Mouse (Mus musculus) embryonic facial prominence, embryonic 14.5 days (tissue): Measurements from ENCODE around the gene Ano3. TPM values are rescaled to one million over a fixed set of nuclear protein-coding genes. Genes with fewer than 3 reads are reported as not detected.

ENCODE experiments used
- ATAC-seq: fragments of 200-750 bp; cut with Nextera tagmentation; 2 replicates; pipeline ENCODE4 v1.8.0; 2017; ENCODE audit warnings: low read depth, moderate number of reproducible peaks, moderate TSS enrichment
- DNase-seq: peaks from one replicate; pipeline ENCODE4 v3.0.0-alpha.2; 2015; ENCODE audit warnings: low spot score
- H3K27ac ChIP-seq: fragments of 300-500 bp; sonication (generic); replicated peaks from 2 replicates; pipeline ENCODE4 v1.5.1; 2014; ENCODE audit warnings: low read depth, mild to moderate bottlenecking, low read length, moderate library complexity
- H3K27me3 ChIP-seq: fragments of 300-500 bp; sonication (generic); replicated peaks from 2 replicates; pipeline ENCODE4 v1.6.1; 2014; ENCODE audit warnings: low read length; ENCODE audit not compliant: control insufficient read depth, insufficient read depth
- H3K36me3 ChIP-seq: fragments of 300-500 bp; sonication (generic); 2 replicates; pipeline ENCODE4 v1.6.1; 2014; ENCODE audit warnings: low read length, mixed read lengths; ENCODE audit not compliant: control insufficient read depth, insufficient read depth
- H3K4me1 ChIP-seq: fragments of 300-500 bp; sonication (generic); 2 replicates; pipeline ENCODE4 v1.6.1; 2014; ENCODE audit warnings: antibody characterized with exemption, low read length; ENCODE audit not compliant: control insufficient read depth, insufficient read depth
- H3K4me2 ChIP-seq: fragments of 300-500 bp; sonication (generic); 2 replicates; pipeline ENCODE4 v1.6.1; 2014; ENCODE audit warnings: low read depth, mild to moderate bottlenecking, low read length, moderate library complexity, mixed read lengths
- H3K4me3 ChIP-seq: fragments of 300-500 bp; sonication (generic); 2 replicates; pipeline ENCODE4 v1.5.1; 2014; ENCODE audit warnings: low read depth, mild to moderate bottlenecking, low read length
- H3K9ac ChIP-seq: fragments of 300-500 bp; sonication (generic); 2 replicates; pipeline ENCODE4 v1.6.1; 2014; ENCODE audit warnings: low read depth, mild to moderate bottlenecking, low read length, moderate library complexity, mixed read lengths
- H3K9me3 ChIP-seq: fragments of 300-500 bp; sonication (generic); 2 replicates; pipeline ENCODE4 v1.6.1; 2016; ENCODE audit warnings: low read length; ENCODE audit not compliant: control insufficient read depth
- WGBS: fragments of 180-500 bp; shearing (Covaris S2); extraction: QIAGEN DNeasy Blood & Tissue Kit; methylation state at CpG from one replicate; pipeline ENCODE4 v1.1.7; 2014; 5-methylcytosine and 5-hydroxymethylcytosine counted together
- polyA plus RNA-seq: library from polyadenylated mRNA; unstranded; fragments of >200 nt; fragmentation: Nextera tagmentation; extraction: Ambion mirVana; gene quantifications from 2 replicates; pipeline ENCODE4 v1.2.1, GENCODE M21; 2014

Gene Ano3
- polyA plus RNA-seq, 1 experiment from 2014 or later, result 0.78 TPM

- no peaks in the 10 kb centered on the region for H3K36me3 ChIP-seq
- H3K27me3 ChIP-seq, result no peaks in the 10 kb centered on the region
- no peaks in the 10 kb centered on the region for H3K9me3 ChIP-seq
- WGBS, result 62% methylated on average over 3 of the region's 3 CpGs
- H3K4me2 ChIP-seq, result peak overlapping the region; percentile 61
- DNase-seq, result no peak
- no peaks in the 10 kb centered on the region for H3K4me1 ChIP-seq
- no peak for ATAC-seq
- H3K9ac ChIP-seq, result no peak overlapping the region
- peak overlapping the region; percentile 32 for H3K4me3 ChIP-seq
- no peak overlapping the region for H3K27ac ChIP-seq
Measured at GRCm38 (mm10) chr2:110950432-110950803, 305 bp downstream of the Ano3 start.

GRCm38 (mm10) chr2:110949679-110950431 lies 868 bp downstream of the Ano3 start:
- Histone ChIP-seq H3K9ac (0 out of 2 replicates have a peak overlapping the region, but pooled peaks have one; percentile 27), H3K27ac (no peak overlapping the region), H3K4me3 (peak overlapping the region; percentile 32), H3K9me3 (no peaks in the 10 kb centered on the region), H3K36me3 (no peaks in the 10 kb centered on the region), H3K4me1 (no peaks in the 10 kb centered on the region), H3K27me3 (no peaks in the 10 kb centered on the region), H3K4me2 (peak overlapping the region; percentile 61)
- WGBS, result 7% methylated on average over 20 of the region's 20 CpGs
- ATAC-seq, result peak; percentile 93
- DNase-seq, result peak; percentile 63

DNA sequence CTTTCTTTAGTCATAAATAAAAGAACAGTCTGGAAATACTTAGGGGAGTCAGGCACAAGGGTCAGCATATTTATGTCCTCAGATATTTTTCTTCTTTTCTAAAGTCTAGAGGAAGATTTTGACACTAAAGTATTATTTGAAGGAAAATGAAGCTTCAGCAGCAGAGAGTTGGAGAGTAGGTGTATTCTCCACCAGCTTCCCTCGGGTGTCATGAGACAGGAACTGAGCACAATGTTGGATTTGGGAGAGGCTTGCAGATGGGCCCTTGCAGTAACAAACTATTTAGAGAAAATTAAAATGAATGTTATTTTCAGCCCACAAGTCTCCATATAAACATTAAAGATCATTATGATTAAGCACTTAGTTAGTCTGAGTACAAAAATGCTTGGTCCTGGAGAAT lies 5.6 kb downstream of the Ano3 start:
- 77% methylated on average over 1 of the region's 1 CpGs for WGBS

GRCm38 (mm10) chr2:110935691-110936090 lies 15.0 kb downstream of the Ano3 start:
- Histone ChIP-seq H3K9ac (no peak overlapping the region), H3K4me1 (no peaks in the 10 kb centered on the region), H3K4me3 (no peak overlapping the region), H3K9me3 (no peaks in the 10 kb centered on the region), H3K27me3 (no peaks in the 10 kb centered on the region), H3K4me2 (no peak overlapping the region), H3K36me3 (no peaks in the 10 kb centered on the region), H3K27ac (no peak overlapping the region)
- ATAC-seq (no peak), DNase-seq (no peak)

More for the DNA sequence above, 5.6 kb downstream of the Ano3 start:
- no peak overlapping the region for H3K4me3 ChIP-seq
- H3K9ac ChIP-seq, result no peak overlapping the region
- DNase-seq (no peak), ATAC-seq (no peak)
- no peak overlapping the region for H3K27ac ChIP-seq
- no peaks in the 10 kb centered on the region for H3K9me3 ChIP-seq
- no peak overlapping the region for H3K4me2 ChIP-seq
- no peaks in the 10 kb centered on the region for H3K4me1 ChIP-seq
- H3K36me3 ChIP-seq, result no peaks in the 10 kb centered on the region
- no peaks in the 10 kb centered on the region for H3K27me3 ChIP-seq

GRCm38 (mm10) chr2:110929126-110929525 lies 21.6 kb downstream of the Ano3 start:
- Histone ChIP-seq H3K9ac (no peak overlapping the region), H3K36me3 (no peaks in the 10 kb centered on the region), H3K27ac (no peak overlapping the region), H3K4me3 (no peak overlapping the region), H3K4me2 (no peak overlapping the region), H3K4me1 (no peaks in the 10 kb centered on the region), H3K9me3 (no peaks in the 10 kb centered on the region), H3K27me3 (no peaks in the 10 kb centered on the region)
- peak; percentile 61 for DNase-seq
- peak; percentile 82 for ATAC-seq

DNA sequence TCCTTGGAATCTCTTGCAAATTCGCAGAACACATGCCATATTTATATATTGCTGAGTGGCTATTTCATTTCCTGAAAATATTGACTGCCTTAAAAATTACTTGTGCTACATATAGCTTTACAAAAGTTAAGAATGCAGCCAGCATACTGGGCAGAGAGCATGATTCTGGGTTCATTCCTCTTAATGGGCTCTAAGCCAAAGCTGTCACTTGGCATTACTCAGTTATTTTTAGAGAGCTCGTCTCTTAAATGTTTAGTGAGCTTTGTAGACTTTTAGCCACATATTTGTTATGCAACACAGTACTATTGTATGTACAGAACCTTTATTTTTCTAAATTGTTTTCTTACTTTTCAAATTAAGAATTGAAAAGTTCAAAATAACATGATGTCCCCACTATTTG lies 41.2 kb downstream of the Ano3 start:
- H3K4me1 ChIP-seq, result no peaks in the 10 kb centered on the region
- no peak overlapping the region for H3K4me3 ChIP-seq
- H3K27me3 ChIP-seq, result no peaks in the 10 kb centered on the region
- H3K9me3 ChIP-seq, result no peaks in the 10 kb centered on the region
- H3K4me2 ChIP-seq, result no peak overlapping the region
- 49% methylated on average over 2 of the region's 2 CpGs for WGBS
- DNase-seq (peak; percentile 42), ATAC-seq (no peak)
- no peaks in the 10 kb centered on the region for H3K36me3 ChIP-seq
- no peak overlapping the region for H3K9ac ChIP-seq
- H3K27ac ChIP-seq, result no peak overlapping the region

GRCm38 (mm10) chr2:110906473-110906872 lies 44.2 kb downstream of the Ano3 start:
- Histone ChIP-seq H3K36me3 (no peaks in the 10 kb centered on the region), H3K4me3 (no peak overlapping the region), H3K27ac (no peak overlapping the region), H3K4me1 (no peaks in the 10 kb centered on the region), H3K9me3 (no peaks in the 10 kb centered on the region), H3K4me2 (no peak overlapping the region), H3K9ac (no peak overlapping the region), H3K27me3 (no peaks in the 10 kb centered on the region)
- ATAC-seq (no peak), DNase-seq (peak; percentile 1)
- 54% methylated on average over 3 of the region's 3 CpGs for whole genome bisulfite sequencing

GRCm38 (mm10) chr2:110896477-110897270 lies 54.0 kb downstream of the Ano3 start:
- Histone ChIP-seq H3K4me1 (no peaks in the 10 kb centered on the region), H3K9ac (no peak overlapping the region), H3K27ac (no peak overlapping the region), H3K9me3 (no peaks in the 10 kb centered on the region), H3K27me3 (no peaks in the 10 kb centered on the region), H3K4me3 (no peak overlapping the region), H3K36me3 (no peaks in the 10 kb centered on the region), H3K4me2 (no peak overlapping the region)
- WGBS, result 86% methylated on average over 2 of the region's 2 CpGs
- ATAC-seq (no peak), DNase-seq (no peak)
